Mouse (Mus musculus) embryonic fibroblast, embryonic 13.5 days (primary cell): ENCODE measurements around the gene Clec2d. TPM values are rescaled to one million over a fixed set of nuclear protein-coding genes. Genes with fewer than 3 reads are reported as not detected.

ENCODE experiments used
- H3K27ac ChIP-seq: 2 replicates; pipeline ENCODE4 v1.5.1; 2012; ENCODE audit warnings: low read length, control low read depth, inconsistent platforms; ENCODE audit not compliant: insufficient read depth
- H3K4me1 ChIP-seq: 2 replicates; pipeline ENCODE4 v1.6.1; 2011; ENCODE audit warnings: low read length; ENCODE audit not compliant: control insufficient read depth, insufficient read depth
- H3K4me3 ChIP-seq: 2 replicates; pipeline ENCODE4 v1.5.1; 2011; ENCODE audit warnings: mild to moderate bottlenecking, control low read depth, low read length; ENCODE audit not compliant: insufficient read depth
- CTCF ChIP-seq: IDR thresholded peaks from 2 replicates; pipeline ENCODE4 v1.5.1; 2011; ENCODE audit warnings: mild to moderate bottlenecking, control low read depth, low read length, moderate library complexity, borderline replicate concordance; ENCODE audit not compliant: insufficient read depth
- POLR2A ChIP-seq: IDR thresholded peaks from 2 replicates; pipeline ENCODE4 v1.6.1; 2011; ENCODE audit warnings: low read depth, mild to moderate bottlenecking, control low read depth, low read length, moderate library complexity
- polyA plus RNA-seq: library from polyadenylated mRNA; stranded (reverse); fragments of >200 nt; gene quantifications from 2 replicates; pipeline ENCODE4 v1.2.4, GENCODE M21; 2011; ENCODE audit warnings: low read depth; ENCODE audit not compliant: missing spikeins, insufficient read length

The Clec2d gene
- polyA plus RNA-seq, 1 experiment: 45.1 TPM

GRCm38 (mm10) chr6:129210447-129210790, 30.0 kb downstream of the Clec2d start:
- peaks cover 2% of the 10 kb centered on the region for H3K4me1 ChIP-seq
- no peak for TF ChIP-seq POLR2A
- TF ChIP-seq CTCF: no peak
- no peak overlapping the region for H3K4me3 ChIP-seq
- no peak overlapping the region for H3K27ac ChIP-seq

DNA sequence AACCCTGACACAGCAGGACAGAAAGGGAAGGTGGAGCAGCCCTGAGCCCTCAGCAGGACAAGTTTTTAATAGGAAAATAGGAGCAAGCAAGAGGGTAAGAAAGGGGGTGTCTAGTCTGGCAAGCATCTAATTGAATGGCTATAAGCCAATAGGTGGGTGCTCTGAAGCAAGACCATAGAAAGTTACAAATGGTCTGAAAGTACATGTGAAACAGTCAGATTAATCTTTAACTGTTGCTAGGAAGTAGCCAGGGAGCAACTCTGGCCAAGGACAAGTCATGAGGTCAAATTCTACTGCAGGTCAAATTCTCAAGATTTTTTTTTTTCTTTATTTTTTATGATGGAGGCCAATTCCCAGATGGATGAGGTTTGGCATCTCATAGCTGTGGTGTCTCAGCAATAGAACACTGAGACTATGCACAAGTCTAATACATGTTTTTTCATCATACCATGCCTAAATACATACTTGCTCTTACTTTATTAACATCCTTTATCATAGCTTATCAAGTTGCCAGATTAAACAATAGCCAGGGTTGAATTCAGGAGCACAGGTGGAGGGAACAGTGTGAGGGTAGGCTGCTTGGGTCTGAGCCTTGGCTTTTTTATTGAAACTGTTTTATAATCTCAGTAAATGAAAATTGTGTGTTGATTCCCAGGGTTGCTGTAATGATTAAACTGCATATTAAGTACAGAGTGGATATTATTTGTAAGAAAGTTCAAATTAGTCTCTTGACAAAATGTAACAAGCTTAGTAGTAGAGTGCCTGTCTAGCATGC, 32.2 kb downstream of the Clec2d start:
- no peak for TF ChIP-seq POLR2A
- TF ChIP-seq CTCF: no peak
- no peak overlapping the region for H3K4me3 ChIP-seq
- peak overlapping the region; percentile 85 for H3K27ac ChIP-seq
- peaks cover 8% of the 10 kb centered on the region for H3K4me1 ChIP-seq

GRCm38 (mm10) chr6:129213497-129213896, 33.1 kb downstream of the Clec2d start:
- H3K27ac ChIP-seq: no peak overlapping the region
- no peak for TF ChIP-seq CTCF
- TF ChIP-seq POLR2A: no peak
- no peak overlapping the region for H3K4me3 ChIP-seq

DNA sequence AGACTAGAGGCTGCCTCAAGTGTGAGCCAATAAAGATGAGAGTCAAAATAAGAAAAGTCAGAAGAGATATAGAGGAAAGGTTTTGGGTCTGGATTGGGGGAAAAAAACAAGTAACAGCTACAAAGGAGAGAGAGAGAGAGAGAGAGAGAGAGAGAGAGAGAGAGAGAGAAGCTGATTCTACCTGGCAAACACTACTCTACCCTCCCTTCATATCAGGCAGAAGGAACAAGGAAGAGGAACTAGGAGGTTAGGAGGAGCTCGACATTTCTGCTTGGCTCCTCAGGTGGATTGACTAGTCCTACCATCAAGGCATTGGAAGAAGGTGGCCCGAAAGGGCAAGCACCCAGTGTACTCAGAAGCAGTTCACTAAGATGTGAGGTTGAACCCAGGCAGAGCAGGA, 33.8 kb downstream of the Clec2d start:
- TF ChIP-seq POLR2A (no peak), CTCF (no peak)
- no peak overlapping the region for H3K4me3 ChIP-seq
- H3K4me1 ChIP-seq: peaks cover 8% of the 10 kb centered on the region
- peak overlapping the region; percentile 52; the same call in 1 of the 2 replicates for H3K27ac ChIP-seq

More at GRCm38 (mm10) chr6:129213497-129213896, 33.1 kb downstream of the Clec2d start:
- peaks cover 8% of the 10 kb centered on the region for H3K4me1 ChIP-seq

GRCm38 (mm10) chr6:129215053-129215452, 34.6 kb downstream of the Clec2d start:
- Histone ChIP-seq H3K4me1 (peaks cover 8% of the 10 kb centered on the region), H3K4me3 (no peak overlapping the region), H3K27ac (peak overlapping the region; percentile 100)
- TF ChIP-seq POLR2A: no peak
- no peak for TF ChIP-seq CTCF

DNA sequence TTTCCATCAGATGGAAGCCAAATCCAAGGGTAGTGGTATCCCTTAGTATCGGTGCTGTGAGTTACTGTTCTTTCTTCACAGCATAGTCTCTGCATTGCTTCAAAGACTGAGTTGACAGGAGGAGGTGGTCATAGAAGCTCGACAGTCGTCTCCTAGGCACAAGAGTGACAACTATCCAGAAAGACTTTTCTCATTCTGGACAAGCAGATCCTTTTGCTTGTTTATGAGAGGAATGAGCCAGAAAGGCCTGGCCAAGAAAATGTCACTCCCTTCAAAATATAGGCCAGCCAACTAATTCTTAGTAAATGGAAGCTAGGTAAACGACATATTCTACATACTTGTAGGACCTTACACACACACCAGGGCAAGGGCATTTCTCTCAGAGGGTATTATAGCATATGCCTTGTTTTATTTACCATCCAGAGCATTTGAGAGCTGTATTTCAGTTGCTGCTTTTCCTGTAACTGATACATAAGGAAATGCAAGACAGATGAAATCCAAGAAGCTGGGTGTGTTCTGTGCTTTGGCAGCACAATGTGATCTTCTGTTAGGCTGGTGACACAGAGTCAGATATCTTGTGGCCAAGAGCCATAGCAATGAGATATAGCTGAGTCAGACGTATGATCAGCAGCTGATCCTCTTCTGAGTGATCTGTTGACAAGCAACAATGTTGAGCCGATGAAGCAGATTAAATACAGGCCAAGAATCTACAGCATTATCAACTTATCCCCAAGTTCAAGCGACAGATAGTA, 35.6 kb downstream of the Clec2d start:
- no peak for TF ChIP-seq CTCF
- TF ChIP-seq POLR2A: no peak
- Histone ChIP-seq H3K27ac (peak overlapping the region; percentile 100), H3K4me1 (peaks cover 8% of the 10 kb centered on the region)

DNA sequence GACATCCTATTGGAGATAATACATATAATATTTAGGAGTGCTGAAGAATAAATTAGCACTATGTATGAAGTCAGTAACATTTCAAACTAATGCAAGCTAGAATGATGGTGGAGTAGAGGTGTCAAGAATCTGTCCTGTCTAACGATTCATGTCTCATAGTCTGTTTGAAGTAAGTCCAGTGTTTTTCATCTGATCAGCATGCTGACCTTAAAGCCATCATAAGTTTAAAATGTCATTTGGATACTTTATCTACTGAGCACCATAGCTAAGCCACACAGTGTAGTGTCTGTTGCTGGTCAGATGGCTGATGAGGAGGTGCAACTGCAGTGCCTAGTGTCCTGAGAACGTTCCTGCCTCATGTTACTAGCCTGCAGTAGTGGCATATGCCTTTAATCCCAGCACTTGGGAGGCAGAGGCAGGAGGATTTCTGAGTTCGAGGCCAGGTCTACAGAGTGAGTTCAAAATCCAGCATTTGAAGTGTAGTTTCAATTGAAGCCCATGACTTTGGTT, 36.4 kb downstream of the Clec2d start:
- TF ChIP-seq CTCF: no peak
- TF ChIP-seq POLR2A: no peak

More for the DNA sequence above, 35.6 kb downstream of the Clec2d start:
- H3K4me3 ChIP-seq: no peak overlapping the region

GRCm38 (mm10) chr6:129218191-129218696, 37.8 kb downstream of the Clec2d start:
- Histone ChIP-seq H3K4me3 (no peak overlapping the region), H3K27ac (peak overlapping the region; percentile 34; the same call in 1 of the 2 replicates), H3K4me1 (peaks cover 13% of the 10 kb centered on the region)
- TF ChIP-seq CTCF (no peak), POLR2A (no peak)

More for the DNA sequence above, 36.4 kb downstream of the Clec2d start:
- H3K4me3 ChIP-seq: no peak overlapping the region
- H3K27ac ChIP-seq: peak overlapping the region; percentile 100
- peaks cover 8% of the 10 kb centered on the region for H3K4me1 ChIP-seq

GRCm38 (mm10) chr6:129219897-129220517, 39.6 kb downstream of the Clec2d start:
- Histone ChIP-seq H3K4me3 (no peak overlapping the region), H3K27ac (0 out of 2 replicates have a peak overlapping the region, but pooled peaks have one; percentile 45), H3K4me1 (peaks cover 13% of the 10 kb centered on the region)
- TF ChIP-seq CTCF (no peak), POLR2A (no peak)
